Mouse (Mus musculus) effector memory CD4-positive, alpha-beta T cell, adult 5 months (primary cell): Measurements from ENCODE around the gene Ntn5. TPM values are rescaled to one million over a fixed set of nuclear protein-coding genes. Genes with fewer than 3 reads are reported as not detected.

ENCODE experiments used
- polyA plus RNA-seq: library from polyadenylated mRNA; unstranded; fragments of 100-300 nt; shearing (Covaris generic); gene quantifications from one replicate; pipeline ENCODE4 v1.2.1, GENCODE M21; 2017

Gene Ntn5
- polyA plus RNA-seq: not detected

GRCm38 (mm10) chr7:45683396-45684050, at the start of gene Ntn5:
Ntn5 (plus strand) TSS chr7:45684022.

GRCm38 (mm10) chr7:45639561-45640027, 44.2 kb upstream of the Ntn5 start, which contains the start of gene Mamstr:
Mamstr (plus strand) TSS chr7:45639977.

GRCm38 (mm10) chr7:45666161-45666560, 17.7 kb upstream of the Ntn5 start, which contains the start of gene Fut2:
Fut2 (minus strand) TSS chr7:45666394.

GRCm38 (mm10) chr7:45693921-45694591, 10.2 kb downstream of the Ntn5 start, which contains the start of gene Sec1:
Sec1 (minus strand) TSS chr7:45694402.

GRCm38 (mm10) chr7:45699523-45700141, 15.8 kb downstream of the Ntn5 start, which contains the start of gene Car11:
Car11 (plus strand) TSS chr7:45699843.

GRCm38 (mm10) chr7:45704730-45705442, 21.1 kb downstream of the Ntn5 start, which contains the start of gene Dbp:
Dbp (plus strand) TSS chr7:45705088.

GRCm38 (mm10) chr7:45715090-45715708, 31.4 kb downstream of the Ntn5 start, which contains the start of gene Rpl18:
Rpl18 (plus strand) TSS chr7:45715457.

GRCm38 (mm10) chr7:45717918-45718297, 34.1 kb downstream of the Ntn5 start, which contains the start of gene Sphk2:
Sphk2 (minus strand) TSS chr7:45718002.

GRCm38 (mm10) chr7:45720413-45721233, 36.8 kb downstream of the Ntn5 start, which contains the start of gene Fam83e:
Fam83e (plus strand) TSS chr7:45721212.

GRCm38 (mm10) chr7:45725713-45726112, 41.9 kb downstream of the Ntn5 start, which contains the start of gene Spaca4:
Spaca4 (minus strand) TSS chr7:45725813.

Other genes with a start within 250 kb of the Ntn5 start
- 5.5 TPM for gene Gys1, start 249.2 kb upstream of the Ntn5 start, polyA plus RNA-seq
- 32.9 TPM for gene Ruvbl2, start 245.9 kb upstream of the Ntn5 start, polyA plus RNA-seq
- 2,431 TPM for gene Ftl1, start 224.1 kb upstream of the Ntn5 start, polyA plus RNA-seq
- 199 TPM for gene Bax, start 217.1 kb upstream of the Ntn5 start, polyA plus RNA-seq
- gene Tulp2, start 202.1 kb upstream of the Ntn5 start, polyA plus RNA-seq: 2.3 TPM
- not detected for gene Gm45808, start 197.2 kb upstream of the Ntn5 start, polyA plus RNA-seq
- gene Dhdh, start 195.2 kb upstream of the Ntn5 start, polyA plus RNA-seq: 0.60 TPM
- 208 TPM for gene Nucb1, start 173.6 kb upstream of the Ntn5 start, polyA plus RNA-seq
- 868 TPM for gene Ppp1r15a, start 157.8 kb upstream of the Ntn5 start, polyA plus RNA-seq
- gene Plekha4, start 157.7 kb upstream of the Ntn5 start, polyA plus RNA-seq: 0.39 TPM
- gene Hsd17b14, start 129.1 kb upstream of the Ntn5 start, polyA plus RNA-seq: 0.64 TPM
- gene Bcat2, start 113.9 kb upstream of the Ntn5 start, polyA plus RNA-seq: 38.4 TPM
- gene Fgf21, start 68.5 kb upstream of the Ntn5 start, polyA plus RNA-seq: not detected
- gene Fut1, start 66.7 kb upstream of the Ntn5 start, polyA plus RNA-seq: 0.21 TPM
- gene Izumo1, start 62.2 kb upstream of the Ntn5 start, polyA plus RNA-seq: not detected
- gene Rasip1, start 56.5 kb upstream of the Ntn5 start, polyA plus RNA-seq: not detected
- gene Mamstr, start 44.0 kb upstream of the Ntn5 start, polyA plus RNA-seq: not detected
- gene Fut2, start 17.6 kb upstream of the Ntn5 start, polyA plus RNA-seq: not detected
- not detected for gene Sec1, start 10.4 kb downstream of the Ntn5 start, polyA plus RNA-seq
- 1.7 TPM for gene Car11, start 15.8 kb downstream of the Ntn5 start, polyA plus RNA-seq
- gene Dbp, start 21.1 kb downstream of the Ntn5 start, polyA plus RNA-seq: 13.8 TPM
- gene Rpl18, start 31.4 kb downstream of the Ntn5 start, polyA plus RNA-seq: 1,532 TPM
- gene Sphk2, start 34.0 kb downstream of the Ntn5 start, polyA plus RNA-seq: 23.7 TPM
- not detected for gene Fam83e, start 37.2 kb downstream of the Ntn5 start, polyA plus RNA-seq
- not detected for gene Spaca4, start 41.8 kb downstream of the Ntn5 start, polyA plus RNA-seq
- 0.21 TPM for gene Lmtk3, start 99.7 kb downstream of the Ntn5 start, polyA plus RNA-seq
- 11.7 TPM for gene Sult2b1, start 100.6 kb downstream of the Ntn5 start, polyA plus RNA-seq
- gene Cyth2, start 130.6 kb downstream of the Ntn5 start, polyA plus RNA-seq: 142 TPM
- gene Kcnj14, start 140.8 kb downstream of the Ntn5 start, polyA plus RNA-seq: not detected
- 34.5 TPM for gene Grwd1, start 146.9 kb downstream of the Ntn5 start, polyA plus RNA-seq
- 51.6 TPM for gene Kdelr1, start 188.8 kb downstream of the Ntn5 start, polyA plus RNA-seq
- gene Grin2d, start 194.4 kb downstream of the Ntn5 start, polyA plus RNA-seq: 0.47 TPM
- not detected for gene Syngr4, start 212.7 kb downstream of the Ntn5 start, polyA plus RNA-seq
- 5.3 TPM for gene Tmem143, start 212.9 kb downstream of the Ntn5 start, polyA plus RNA-seq
- 293 TPM for gene Emp3, start 237.4 kb downstream of the Ntn5 start, polyA plus RNA-seq
- 1.3 TPM for gene Ccdc114, start 240.1 kb downstream of the Ntn5 start, polyA plus RNA-seq